14 mouse cellular contexts compared by ENCODE assay signal in genomic region chr13:41444230-41444629, GRCm38 (mm10).
"Had no signal": no experiment of that assay in that cellular context is flagged by ENCODE, and none has a peak within 500 bp of the region (broad histone marks: within the 10 kb centered on the region; RNA-seq: fewer than 3 reads in every experiment).

No protein-coding gene starts in this region.

- H3K27me3 ChIP-seq: midbrain, embryonic 12.5 days; neural tube, embryonic 12.5 days; stomach, embryonic 15.5 days had no signal

- H3K27ac ChIP-seq: liver, embryonic 14.5 days; midbrain, embryonic 10.5 days; midbrain, embryonic 12.5 days; neural tube, embryonic 12.5 days; stomach, embryonic 15.5 days; stomach, postnatal 0 days had no signal

- H3K36me3 ChIP-seq: midbrain, embryonic 10.5 days; midbrain, embryonic 12.5 days; neural tube, embryonic 12.5 days; stomach, embryonic 15.5 days had no signal

- H3K4me3 ChIP-seq: midbrain, embryonic 10.5 days; midbrain, embryonic 12.5 days; neural tube, embryonic 12.5 days; stomach, embryonic 15.5 days had no signal

- H3K4me1 ChIP-seq: stomach, embryonic 15.5 days had no signal

- H3K9ac ChIP-seq: liver, embryonic 14.5 days; lung, embryonic 14.5 days; midbrain, embryonic 12.5 days; neural tube, embryonic 12.5 days; stomach, embryonic 15.5 days had no signal

- H3K9me3 ChIP-seq: midbrain, embryonic 10.5 days; midbrain, embryonic 12.5 days; neural tube, embryonic 12.5 days; stomach, embryonic 15.5 days had no signal

- DNase-seq: lung, adult 18-20 months; lung, embryonic 14.5 days; lung, postnatal 4 days; midbrain, embryonic 14.5 days; right cerebral cortex, postnatal 14 days; thymus, adult 2 months; thymus, postnatal 25 days; thymus, postnatal 4 days had no signal

- H3K4me2 ChIP-seq: lung, embryonic 14.5 days; midbrain, embryonic 12.5 days; neural tube, embryonic 12.5 days; stomach, embryonic 15.5 days had no signal
